Mouse (Mus musculus) thymus, postnatal 36 days (tissue): Measurements from ENCODE around the gene Astn2.

Source experiments
- DNase-seq, 2 experiments: peaks; one replicate each; pipeline ENCODE4 v3.0.0; 2022; ENCODE audit warnings: mixed read lengths in 2 of 2

Gene Astn2

DNA sequence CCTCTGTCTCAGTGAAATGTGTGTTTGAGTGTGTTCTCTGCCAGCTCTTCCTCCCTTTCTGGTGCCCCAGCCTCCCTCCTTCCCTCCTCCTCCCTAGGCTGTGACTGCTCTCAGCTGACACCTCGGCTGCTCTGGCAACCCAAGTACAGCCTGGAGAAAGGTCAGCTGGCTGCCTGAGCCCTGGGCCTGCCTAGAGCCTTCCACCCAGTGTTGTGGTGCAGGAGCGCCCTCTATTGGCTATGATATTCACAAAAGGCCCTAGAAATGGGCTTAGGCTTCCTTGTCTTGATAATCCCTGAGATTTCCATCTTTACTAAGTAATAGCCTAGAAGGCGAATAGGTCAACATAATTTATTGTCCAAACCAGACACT, 908.0 kb downstream of the Astn2 start:
- no peak for DNase-seq

DNA sequence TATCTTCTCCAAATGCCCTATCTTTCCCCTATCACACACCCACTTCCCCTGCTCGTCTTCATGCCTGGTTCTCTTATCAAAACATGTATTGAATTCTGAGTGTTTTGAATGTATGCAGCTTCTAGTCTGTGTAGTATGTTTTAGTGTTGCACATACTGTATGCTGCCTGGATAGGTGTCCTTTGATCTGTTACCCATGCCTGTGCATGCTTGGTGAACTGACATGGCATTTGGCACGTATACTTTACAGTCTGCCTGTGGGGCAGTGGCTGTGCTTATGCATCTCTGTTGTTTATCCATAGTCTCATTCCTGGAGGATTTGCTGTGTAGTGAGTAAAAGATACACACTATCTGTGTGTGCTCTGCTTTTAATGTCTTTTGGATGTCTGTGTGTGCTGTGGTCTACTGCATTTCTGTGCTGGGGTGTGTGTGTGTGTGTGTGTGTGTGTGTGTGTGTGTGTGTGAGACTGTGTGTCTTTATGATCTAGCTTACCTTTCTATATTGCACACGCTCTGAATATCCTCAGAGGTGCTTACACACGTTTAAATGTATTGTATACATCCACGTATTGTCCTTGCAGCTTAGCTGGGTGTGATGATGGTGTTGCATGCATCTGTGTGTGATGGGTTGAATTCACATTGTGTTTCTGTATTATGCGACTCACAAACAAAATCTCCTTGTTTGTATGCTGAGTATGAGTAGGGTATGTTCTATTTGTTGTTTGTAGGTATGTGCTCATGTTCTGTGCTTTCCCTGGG, 908.5 kb downstream of the Astn2 start:
- no peak for DNase-seq

GRCm38 (mm10) chr4:65491541-65491940, 912.9 kb downstream of the Astn2 start:
- DNase-seq, result no peak

- no peak for DNase-seq
Measured at GRCm38 (mm10) chr4:65489711-65490110, 914.7 kb downstream of the Astn2 start.

- DNase-seq, result no peak
Measured at GRCm38 (mm10) chr4:65481632-65482031, 922.8 kb downstream of the Astn2 start.

DNA sequence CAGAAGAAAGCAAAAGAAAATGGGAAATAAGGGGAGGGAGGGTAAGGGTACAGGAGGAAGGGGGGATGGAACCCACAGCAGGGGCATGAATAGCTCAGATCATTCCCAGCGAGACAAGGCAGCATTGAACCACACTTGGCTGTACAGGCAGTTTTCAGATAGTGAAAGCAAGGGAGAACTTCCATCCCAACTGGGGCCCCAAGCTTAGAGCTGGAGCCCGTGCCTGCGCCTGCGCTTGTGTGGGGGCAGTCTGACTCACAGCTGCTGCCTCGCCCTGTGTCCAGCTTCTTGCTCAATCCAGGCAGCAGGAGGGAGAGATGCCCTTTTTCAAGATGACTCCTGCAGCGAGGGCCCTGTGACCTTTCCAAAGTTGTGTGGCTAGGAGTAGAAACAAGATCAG, 927.3 kb downstream of the Astn2 start:
- DNase-seq, result no peak

DNA sequence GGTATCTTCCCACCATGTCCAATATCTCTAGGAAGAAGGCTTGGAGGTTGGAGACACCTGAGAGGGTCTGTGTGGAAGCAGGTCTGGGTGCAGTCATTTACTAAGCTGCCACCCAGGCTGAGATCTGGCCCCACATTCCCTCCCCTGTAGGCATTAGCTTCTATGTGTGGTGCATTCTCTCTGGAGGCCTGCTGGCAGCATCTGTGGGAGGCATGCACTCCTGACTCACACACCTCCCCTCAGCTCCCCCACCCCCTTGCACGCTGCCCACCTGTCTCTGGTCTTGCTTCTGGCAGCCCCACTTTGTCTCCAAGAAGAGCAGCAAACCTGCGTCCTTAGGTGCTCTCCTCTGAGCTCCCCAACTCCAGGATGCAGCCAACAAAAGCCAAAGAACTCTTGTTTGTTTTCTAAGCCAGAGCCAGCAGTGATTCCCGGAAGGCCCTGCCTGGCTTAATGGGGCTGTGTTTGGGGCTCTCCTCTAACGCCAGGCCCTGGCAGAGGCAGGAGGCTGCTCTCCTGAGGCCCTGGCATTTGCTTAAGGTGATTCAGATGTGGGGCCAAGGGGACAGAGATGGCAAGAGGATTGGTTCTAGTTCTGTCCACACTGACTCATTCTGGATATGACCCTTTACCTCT, 928.4 kb downstream of the Astn2 start:
- no peak for DNase-seq

GRCm38 (mm10) chr4:65473141-65473540, 931.3 kb downstream of the Astn2 start:
- DNase-seq, result no peak

GRCm38 (mm10) chr4:65449171-65449570, 955.2 kb downstream of the Astn2 start:
- no peak for DNase-seq

- DNase-seq, result no peak
Measured at GRCm38 (mm10) chr4:65441746-65442145, 962.7 kb downstream of the Astn2 start.

DNA sequence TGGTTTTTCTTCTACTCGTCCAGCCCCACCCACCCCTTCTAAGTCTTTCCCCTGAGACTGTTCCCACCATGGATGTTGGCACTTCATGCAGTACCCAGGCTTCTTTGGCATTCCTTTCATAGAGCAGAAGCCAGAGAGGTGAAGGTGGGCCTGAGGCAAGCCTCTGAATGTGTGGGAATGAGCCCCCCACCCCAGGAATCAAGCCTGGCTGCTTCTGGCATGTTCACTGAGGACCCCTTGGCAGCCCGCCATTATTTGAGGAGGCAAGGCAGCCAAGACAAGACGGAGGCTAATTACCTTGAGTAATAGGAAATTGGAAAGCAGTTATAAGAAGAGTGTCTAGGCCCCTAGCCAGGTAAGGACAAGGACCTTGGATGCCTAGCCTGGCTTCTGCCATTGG, 973.6 kb downstream of the Astn2 start:
- DNase-seq, result no peak

- DNase-seq, result no peak
Measured at GRCm38 (mm10) chr4:65427480-65427879, 976.9 kb downstream of the Astn2 start.

- DNase-seq, result no peak
Measured at GRCm38 (mm10) chr4:65426437-65426836, 978.0 kb downstream of the Astn2 start.

DNA sequence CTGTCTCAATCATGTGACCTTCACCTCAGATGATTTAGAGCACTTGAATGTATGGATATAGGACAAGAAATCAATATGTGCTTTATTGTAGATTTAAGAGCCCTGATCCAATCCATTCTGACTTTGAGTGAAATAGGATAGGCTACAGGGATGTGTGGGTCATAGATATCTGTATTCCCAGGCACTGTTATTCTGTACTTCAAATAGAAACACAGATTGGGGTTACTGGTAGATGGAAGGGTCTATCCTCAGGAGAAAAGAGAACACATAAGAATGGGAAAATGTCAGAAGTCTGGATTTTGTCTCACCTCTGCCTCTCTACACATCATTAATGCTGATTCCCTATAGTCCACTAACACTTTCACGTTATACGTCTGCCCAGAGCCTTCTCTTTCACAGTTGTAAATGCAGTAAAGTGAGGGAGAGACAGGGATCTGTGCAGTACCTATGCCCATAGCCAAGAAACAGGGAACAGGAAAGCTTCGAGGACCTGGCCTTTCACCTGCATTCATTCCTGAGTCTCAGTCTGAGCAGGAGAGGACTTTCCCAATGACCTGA, 981.3 kb downstream of the Astn2 start:
- no peak for DNase-seq

GRCm38 (mm10) chr4:65421272-65421671, 983.1 kb downstream of the Astn2 start:
- DNase-seq, result no peak

DNA sequence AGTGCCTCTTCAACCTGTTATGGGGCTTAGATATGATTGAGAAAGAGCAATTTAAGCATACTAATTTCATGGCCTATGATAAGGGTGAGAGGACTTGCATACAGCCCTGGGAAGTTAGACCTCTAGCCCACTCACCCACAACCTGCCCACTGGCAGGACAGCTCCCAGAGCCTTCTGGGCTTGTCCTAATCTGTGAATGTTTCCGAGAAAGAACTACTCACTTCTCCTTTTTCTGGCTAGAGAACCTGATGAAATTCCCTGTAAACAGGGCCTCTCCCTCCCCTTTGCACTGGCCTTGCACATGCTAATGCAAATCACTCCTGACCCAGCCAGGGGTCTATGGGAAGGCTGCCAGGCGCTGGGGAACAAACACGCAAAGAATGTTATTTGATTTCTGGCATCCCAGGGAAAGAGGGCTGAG, 983.9 kb downstream of the Astn2 start:
- no peak for DNase-seq

DNA sequence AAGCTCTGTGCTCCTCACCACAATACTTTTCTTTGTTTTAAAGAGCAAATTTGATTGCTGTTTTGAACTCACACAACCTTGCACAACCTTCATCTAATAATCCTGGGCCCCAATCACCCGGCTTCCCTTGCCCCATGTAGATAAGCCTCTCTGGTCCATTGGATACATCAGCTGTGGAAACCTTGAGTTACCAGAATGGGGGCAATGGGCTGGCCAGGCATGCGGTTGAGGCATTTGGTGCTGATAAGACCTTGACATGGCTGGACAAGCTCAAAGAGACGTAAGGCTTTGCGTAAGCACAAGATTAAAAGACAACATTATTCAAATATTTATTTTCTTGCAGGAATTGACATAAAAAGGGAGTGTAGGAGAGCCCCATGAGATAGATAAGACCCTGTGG, 988.9 kb downstream of the Astn2 start:
- DNase-seq, result no peak

DNA sequence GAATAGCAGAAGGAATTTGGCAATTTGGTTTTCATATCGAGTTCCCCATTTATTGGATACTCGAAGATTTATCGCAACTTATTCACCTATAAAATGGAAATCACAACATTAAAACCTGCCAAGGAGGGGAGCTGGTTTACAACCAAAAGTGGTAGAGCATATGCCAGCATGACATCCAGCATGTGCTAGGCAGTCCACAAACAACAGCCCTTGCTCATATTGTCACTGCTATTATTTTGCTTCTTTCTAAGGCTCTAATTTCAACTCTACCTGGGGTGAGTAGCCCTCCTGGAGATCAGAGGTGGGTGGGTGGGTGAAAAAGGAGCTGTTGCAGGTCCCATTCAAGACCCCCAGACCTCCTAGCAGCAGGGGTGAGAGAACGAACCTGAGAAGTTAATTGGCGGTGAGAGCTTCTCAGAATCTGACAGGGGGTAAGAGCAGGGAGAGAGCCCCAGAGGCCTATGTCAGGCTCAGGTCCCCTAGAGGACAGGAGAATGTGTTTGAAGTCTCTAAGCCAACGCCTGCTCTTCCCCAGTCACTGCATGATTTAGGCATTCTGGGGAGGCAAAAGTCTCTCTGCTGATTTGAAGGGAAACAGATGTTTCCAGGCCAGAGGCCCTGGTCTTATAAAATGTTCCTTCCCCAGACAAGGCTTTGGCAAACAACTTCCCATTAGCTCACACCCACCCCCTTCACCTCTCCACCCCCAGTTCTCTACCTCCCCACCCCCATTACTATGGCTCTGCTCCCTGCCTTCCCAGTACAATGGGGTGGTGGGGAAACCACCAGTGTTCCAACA, 1001.4 kb downstream of the Astn2 start:
- DNase-seq, result no peak

GRCm38 (mm10) chr4:65402286-65402685, 1002.1 kb downstream of the Astn2 start:
- DNase-seq, result no peak

GRCm38 (mm10) chr4:65399457-65399856, 1005.0 kb downstream of the Astn2 start:
- DNase-seq, result no peak

GRCm38 (mm10) chr4:65396806-65397205, 1007.6 kb downstream of the Astn2 start:
- DNase-seq, result no peak

GRCm38 (mm10) chr4:65391001-65391400, 1013.4 kb downstream of the Astn2 start:
- no peak for DNase-seq

DNA sequence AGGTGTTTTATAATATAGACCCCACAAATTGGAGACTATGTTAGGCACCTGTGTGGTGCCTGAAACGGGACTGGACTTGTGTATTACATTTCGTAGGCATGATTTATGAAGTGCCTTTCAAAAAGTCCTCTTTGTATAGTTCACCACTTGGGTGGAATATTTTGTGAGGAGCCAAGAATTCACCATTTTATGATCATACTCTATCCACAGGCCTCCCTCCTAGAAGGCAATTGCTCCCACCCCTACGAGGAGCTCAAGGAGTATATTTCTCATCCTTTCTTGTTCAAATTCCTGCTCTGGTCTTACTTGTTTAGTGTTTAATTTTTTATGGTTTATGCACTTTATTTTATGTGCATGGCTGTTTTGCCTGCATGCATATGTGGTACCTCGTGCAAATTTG, 1021.3 kb downstream of the Astn2 start:
- DNase-seq, result no peak

DNA sequence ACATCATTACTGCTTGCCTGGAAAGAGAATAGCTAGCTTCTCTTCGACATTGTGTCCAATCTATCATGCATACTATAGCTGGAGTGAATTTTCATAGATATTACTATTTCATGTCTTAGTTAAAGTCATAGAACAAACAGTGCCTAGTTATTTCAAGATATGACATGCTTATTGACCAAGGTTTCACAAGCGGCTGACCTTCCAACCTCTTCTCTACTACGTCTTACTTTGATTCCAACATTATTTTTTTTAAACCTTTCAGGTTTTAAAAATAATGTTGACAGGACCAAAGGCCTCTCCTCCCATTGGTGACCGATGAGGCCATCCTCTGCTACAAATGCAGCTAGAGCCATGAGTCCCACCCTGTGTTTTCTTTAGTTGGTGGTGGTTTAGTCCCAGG, 1025.0 kb downstream of the Astn2 start:
- DNase-seq, result no peak
